Mouse (Mus musculus): ENCODE results near the gene Prps1l3.
A peak's percentile ranks its signal among the peaks of the same experiment; 100 is the strongest.

Gene Prps1l3

GRCm38 (mm10) chr12:57243671-57244495 is 13.7 kb downstream of the Prps1l3 start:
- DNase-seq (ENCODE audit: low read depth, low spot score) = no peak

GRCm38 (mm10) chr12:57258572-57258971 is 28.4 kb downstream of the Prps1l3 start:
- no peak for DNase-seq (ENCODE audit: low read depth, low spot score)

- DNase-seq (ENCODE audit: low read depth, low spot score) = no peak
Measured at GRCm38 (mm10) chr12:57275456-57275855, 45.2 kb downstream of the Prps1l3 start.

GRCm38 (mm10) chr12:57281155-57282114 is 51.2 kb downstream of the Prps1l3 start:
- peak; percentile 24 for DNase-seq (ENCODE audit: low read depth, low spot score)

GRCm38 (mm10) chr12:57285303-57286059 is 55.3 kb downstream of the Prps1l3 start:
- DNase-seq (ENCODE audit: low read depth, low spot score) = no peak
